Mouse (Mus musculus): ENCODE measurements around the gene Vps52. TPM values are rescaled to one million over a fixed set of nuclear protein-coding genes. Genes with fewer than 3 reads are reported as not detected.

Vps52 gene
- total RNA-seq, 2 experiments from 2014 or later = 31.7 to 33.4 TPM

GRCm38 (mm10) chr17:33915671-33916250 lies 39.9 kb upstream of the Vps52 start, which contains the start of the genes Tapbp and Zbtb22:
TSS of gene Tapbp (plus strand) at chr17:33915899.
TSS of gene Zbtb22 (plus strand) at chr17:33915904.
- H3K27ac ChIP-seq = peak within 1 kb of the TSS; percentile 87
- intact Hi-C loops (cut with DNase I) = no loop called here
- peak; percentile 96 for DNase-seq
- peak within 1 kb of the TSS; percentile 82 for H3K4me3 ChIP-seq
- no peak for TF ChIP-seq CTCF (IDR thresholded peaks at IDR 0.05)

- intact Hi-C loops (cut with DNase I) = no loop called here
- H3K4me3 ChIP-seq = peak overlapping the region; percentile 82
- DNase-seq = no peak
- TF ChIP-seq CTCF (IDR thresholded peaks at IDR 0.05) = no peak
- H3K27ac ChIP-seq = peak overlapping the region; percentile 87
Measured at GRCm38 (mm10) chr17:33916294-33916693, 39.3 kb upstream of the Vps52 start.

DNA sequence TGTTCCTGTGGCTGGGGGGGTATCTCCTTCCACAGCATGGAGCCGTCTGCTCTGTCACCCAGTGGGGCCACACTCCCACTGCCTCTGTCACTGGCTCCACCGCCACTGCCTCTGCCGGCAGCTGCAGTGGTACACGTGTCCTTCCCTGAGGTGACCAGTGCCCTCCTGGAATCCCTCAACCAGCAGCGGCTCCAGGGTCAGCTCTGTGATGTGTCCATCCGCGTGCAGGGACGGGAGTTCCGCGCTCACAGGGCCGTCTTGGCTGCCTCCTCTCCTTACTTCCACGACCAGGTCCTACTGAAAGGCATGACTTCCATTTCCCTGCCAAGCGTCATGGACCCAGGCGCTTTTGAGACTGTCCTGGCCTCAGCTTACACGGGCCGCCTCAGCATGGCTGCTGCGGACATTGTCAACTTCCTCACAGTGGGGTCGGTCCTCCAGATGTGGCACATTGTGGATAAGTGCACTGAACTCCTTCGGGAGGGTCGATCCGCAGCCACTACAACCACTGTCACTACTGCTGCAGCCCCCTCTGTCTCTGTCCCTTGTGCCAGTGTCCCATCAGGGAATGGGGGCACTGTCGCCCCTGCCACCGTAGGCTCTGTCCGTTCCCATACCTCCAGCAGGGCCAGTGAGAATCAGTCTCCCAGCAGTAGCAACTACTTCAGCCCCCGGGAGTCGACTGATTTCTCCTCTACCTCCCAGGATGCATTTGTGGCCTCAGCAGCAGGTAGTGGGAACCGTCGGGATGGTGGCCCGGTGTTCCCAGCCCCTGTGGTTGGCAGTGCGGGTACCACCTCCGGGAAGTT lies 38.6 kb upstream of the Vps52 start:
- H3K27ac ChIP-seq = peak overlapping the region; percentile 87
- intact Hi-C loops (cut with DNase I) = no loop called here

DNA sequence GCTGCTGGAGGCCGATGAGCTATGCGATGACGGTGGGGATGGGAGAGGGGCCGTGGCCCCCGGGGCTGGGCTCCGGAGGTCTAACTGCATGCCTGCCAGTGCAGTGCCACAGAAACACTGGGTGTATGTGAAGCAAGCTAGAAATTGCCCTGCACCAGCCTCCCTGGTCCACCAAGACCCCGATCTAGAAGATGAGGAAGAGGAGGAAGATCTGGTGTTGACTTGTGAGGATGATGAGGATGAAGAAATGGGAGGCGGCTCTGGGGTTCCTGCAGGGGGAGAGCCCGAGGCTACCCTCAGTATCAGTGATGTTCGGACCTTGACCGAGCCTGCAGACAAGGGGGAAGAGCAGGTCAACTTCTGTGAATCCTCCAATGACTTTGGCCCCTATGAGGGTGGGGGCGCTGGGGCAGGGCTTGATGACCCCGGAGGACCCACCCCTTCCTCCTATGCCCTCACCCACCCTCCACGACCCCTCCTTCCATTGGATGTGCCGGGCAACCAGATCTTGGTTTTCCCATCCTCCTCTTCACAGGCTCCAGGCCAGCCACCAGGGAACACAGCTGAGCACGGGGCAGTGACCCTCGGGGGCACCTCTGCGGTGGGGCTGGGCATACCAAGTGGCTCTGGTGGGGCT lies 37.8 kb upstream of the Vps52 start:
- Histone ChIP-seq H3K27ac (peak overlapping the region; percentile 89), H3K4me3 (no peak overlapping the region)
- no peak for TF ChIP-seq CTCF (IDR thresholded peaks at IDR 0.05)
- intact Hi-C loops (cut with DNase I) = no loop called here
- DNase-seq = no peak

More for the DNA sequence above, 38.6 kb upstream of the Vps52 start:
- no peak for DNase-seq
- H3K4me3 ChIP-seq = peak overlapping the region; percentile 82
- no peak for TF ChIP-seq CTCF (IDR thresholded peaks at IDR 0.05)

DNA sequence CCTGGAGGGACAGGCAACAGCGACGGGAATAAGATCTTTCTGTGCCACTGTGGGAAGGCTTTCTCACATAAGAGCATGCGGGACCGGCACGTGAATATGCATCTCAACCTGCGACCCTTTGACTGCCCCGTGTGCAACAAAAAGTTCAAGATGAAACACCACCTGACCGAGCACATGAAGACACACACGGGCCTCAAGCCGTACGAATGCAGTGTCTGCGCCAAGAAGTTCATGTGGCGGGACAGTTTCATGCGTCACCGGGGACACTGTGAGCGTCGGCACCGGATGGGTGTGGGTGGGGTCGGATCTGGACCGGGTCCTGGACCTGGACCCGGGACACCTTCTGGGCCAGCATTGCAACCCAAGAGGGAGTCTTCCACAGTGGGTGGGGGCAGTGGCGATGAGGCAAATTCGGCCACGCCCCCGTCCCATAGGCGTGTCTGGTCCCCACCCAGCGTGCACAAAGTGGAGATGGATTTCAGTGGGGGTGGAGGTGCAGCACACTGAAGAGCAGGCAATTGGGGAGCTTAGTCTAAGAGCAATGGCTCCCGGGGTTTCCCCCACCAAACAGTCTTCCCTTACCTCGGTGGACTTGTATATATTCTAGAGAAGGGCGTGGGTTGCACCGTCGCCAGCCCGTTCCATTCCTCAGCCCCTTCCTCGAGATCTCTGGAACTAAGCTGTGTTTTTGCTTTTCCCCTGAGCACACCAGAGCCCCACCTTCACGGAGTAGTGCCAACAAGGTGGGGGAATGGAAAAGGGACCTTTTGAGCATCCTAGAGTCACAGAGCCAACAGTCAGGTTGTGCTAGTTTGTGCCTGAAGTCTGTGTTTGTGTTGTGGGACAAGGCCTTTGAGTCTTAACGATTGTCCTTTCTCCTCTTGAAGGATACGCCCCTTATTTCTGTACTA lies 37.1 kb upstream of the Vps52 start:
- Histone ChIP-seq H3K27ac (peak overlapping the region; percentile 89), H3K4me3 (peak overlapping the region; percentile 94)
- intact Hi-C loops (cut with DNase I) = no loop called here
- no peak for TF ChIP-seq CTCF (IDR thresholded peaks at IDR 0.05)
- DNase-seq = peak; percentile 78

DNA sequence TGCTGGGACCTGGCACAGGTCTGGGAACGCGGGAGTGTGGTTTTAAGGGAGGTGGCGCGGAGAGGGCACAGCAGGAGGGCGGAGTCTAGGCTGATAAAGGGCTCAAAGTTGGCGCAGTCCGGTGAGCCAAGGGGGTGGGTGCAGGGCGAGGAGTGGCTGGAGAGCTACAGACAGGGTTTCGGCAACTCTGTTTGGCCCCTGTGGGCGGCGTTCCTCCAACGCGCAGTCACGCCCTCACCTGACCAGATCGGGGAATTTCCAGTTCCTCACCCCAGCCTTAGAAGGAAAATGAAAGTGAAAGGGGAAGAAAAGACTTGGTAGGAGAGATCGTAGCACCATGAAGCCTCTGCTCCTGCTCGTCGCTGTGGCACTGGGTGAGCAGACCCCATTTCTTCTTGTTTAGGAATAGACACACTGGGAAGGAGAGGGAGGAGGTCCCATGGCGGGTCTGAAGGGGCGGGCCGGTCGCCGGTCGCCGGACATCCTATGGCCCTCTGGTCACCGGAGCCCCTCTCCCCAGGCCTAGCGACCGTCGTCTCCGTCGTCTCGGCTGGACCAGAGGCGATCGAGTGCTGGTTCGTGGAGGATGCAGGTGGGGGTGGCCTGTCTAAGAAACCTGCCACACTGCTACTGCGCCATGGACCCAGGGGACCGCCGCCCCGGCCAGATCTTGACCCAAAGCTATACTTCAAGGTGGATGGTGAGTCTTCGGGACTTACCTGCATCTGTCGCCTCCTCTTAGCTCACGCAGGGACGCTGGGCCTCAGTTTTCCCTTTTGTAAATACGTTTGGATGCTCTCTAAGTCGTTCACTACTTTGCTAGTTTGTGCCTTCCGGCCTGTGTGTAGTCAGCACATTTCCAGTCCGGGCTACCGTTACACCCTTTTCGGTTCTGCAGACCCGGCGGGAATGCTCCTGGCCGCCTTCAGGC lies 36.0 kb upstream of the Vps52 start:
- Histone ChIP-seq H3K27ac (peak overlapping the region; percentile 89), H3K4me3 (peak overlapping the region; percentile 94)
- intact Hi-C loops (cut with DNase I) = no loop called here
- TF ChIP-seq CTCF (IDR thresholded peaks at IDR 0.05) = peak; percentile 46
- DNase-seq = peak; percentile 89

DNA sequence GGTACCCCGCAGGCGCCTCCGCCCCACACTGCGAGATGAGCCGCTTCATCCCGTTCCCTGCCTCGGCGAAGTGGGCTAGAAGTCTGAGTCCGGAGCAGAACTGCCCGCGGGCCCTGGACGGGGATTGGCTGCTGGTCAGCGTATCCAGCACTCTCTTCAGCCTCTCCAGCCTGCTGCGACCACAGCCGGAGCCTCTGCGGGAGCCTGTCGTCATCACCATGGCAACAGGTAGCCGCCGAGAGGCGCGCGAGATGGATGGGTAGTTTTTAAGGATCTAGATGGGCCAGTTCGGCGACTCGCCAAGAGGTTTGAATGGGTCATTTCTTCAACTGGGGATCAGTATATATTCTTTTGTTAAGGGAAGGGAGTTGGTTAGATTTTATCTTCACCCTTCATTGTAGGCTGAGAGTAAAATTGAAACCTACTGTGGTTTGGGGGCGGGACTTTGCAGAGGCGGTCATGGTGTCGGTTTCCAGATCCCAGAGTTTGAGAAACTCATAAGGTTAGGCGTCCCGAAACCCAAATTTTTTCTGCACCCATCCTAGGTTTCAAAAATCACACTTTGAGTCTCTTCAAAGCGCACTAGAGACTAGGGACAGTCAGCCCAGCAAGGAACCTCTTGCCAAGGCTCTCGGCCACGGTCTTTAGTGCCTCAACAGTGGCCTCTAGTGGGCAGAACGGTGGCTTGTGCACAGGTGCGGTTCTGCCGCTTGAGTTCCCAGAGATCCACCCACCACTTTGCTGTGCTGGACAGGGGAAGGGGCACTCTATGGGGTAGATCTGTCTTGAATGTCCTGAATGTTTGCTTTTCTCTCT lies 35.1 kb upstream of the Vps52 start:
- peak; percentile 87 for DNase-seq
- TF ChIP-seq CTCF (IDR thresholded peaks at IDR 0.05) = peak; percentile 88
- Histone ChIP-seq H3K4me3 (peak overlapping the region; percentile 94), H3K27ac (peak overlapping the region; percentile 89)
- intact Hi-C loops (cut with DNase I) = no loop called here

GRCm38 (mm10) chr17:33921361-33921760 lies 34.3 kb upstream of the Vps52 start:
- no peak for DNase-seq
- intact Hi-C loops (cut with DNase I) = no loop called here
- no peak for TF ChIP-seq CTCF (IDR thresholded peaks at IDR 0.05)
- H3K27ac ChIP-seq = no peak overlapping the region
- H3K4me3 ChIP-seq = no peak overlapping the region; the same call in none of the 2 replicates

GRCm38 (mm10) chr17:33924577-33925283 lies 30.9 kb upstream of the Vps52 start:
- Histone ChIP-seq H3K27ac (no peak overlapping the region), H3K4me3 (no peak overlapping the region)
- intact Hi-C loops (cut with DNase I) = no loop called here
- peak; percentile 43 for TF ChIP-seq CTCF (IDR thresholded peaks at IDR 0.05)
- no peak for DNase-seq
